Mouse (Mus musculus): ENCODE results near the gene Asb16. TPM values are rescaled to one million over a fixed set of nuclear protein-coding genes. Genes with fewer than 3 reads are reported as not detected.

Gene Asb16
- polyA plus RNA-seq, 1 experiment from 2014 or later = not detected

DNA sequence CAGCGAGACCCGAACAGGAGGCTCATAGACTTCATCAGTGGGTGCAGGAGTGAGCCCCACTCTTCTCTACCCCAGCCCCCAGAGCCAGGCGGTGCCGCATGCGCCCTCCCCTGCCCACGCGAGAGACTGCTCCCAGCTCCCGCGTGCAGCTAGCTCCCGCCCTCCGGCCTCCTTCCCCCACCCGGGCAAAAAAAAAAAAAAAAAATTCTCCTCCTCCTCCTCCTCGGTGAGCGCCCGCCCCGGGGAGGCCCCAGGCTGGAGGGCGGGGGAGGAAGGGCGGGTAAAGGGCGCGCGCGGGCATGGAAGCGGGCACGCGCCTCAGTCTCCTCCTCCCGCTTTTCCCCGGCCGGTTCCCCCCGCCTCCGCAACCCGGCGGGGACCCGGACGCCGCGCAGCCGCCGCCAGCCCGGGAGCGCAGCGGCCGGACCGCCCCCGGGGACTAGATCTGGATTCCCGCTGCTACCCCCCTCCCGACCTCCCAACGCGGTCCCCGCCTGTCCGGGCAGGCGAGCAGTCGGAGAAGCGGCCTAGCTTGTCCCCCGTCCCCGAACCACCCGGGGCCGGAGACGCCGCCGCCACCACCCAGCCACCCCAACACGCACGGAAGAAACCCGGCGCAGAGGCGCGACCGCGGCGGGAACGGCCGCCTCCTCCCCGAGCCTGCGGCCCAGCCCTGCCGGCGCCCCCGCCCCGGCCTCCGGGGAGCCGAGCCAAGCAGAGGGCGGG lies 48.2 kb downstream of the Asb16 start:
- H3K9ac ChIP-seq (ENCODE audit: low read length) = peak overlapping the region; percentile 100
- no peaks in the 10 kb centered on the region for H3K27me3 ChIP-seq (replicated peaks; ENCODE audit: control insufficient read depth, insufficient read depth, low read length)
- peaks cover 38% of the 10 kb centered on the region for H3K36me3 ChIP-seq (ENCODE audit: control insufficient read depth, insufficient read depth, low read length)
- ATAC-seq (peak; percentile 27), DNase-seq (ENCODE audit: low spot score) (peak; percentile 91)
- peaks cover 13% of the 10 kb centered on the region; the same call in 1 of the 2 replicates for H3K4me1 ChIP-seq (ENCODE audit: control insufficient read depth, insufficient read depth, low read length)
- peak overlapping the region; percentile 99 for H3K27ac ChIP-seq (ENCODE audit: low read depth, low read length)
- WGBS = under 1% methylated on average over 55 of the region's 80 CpGs
- H3K4me2 ChIP-seq (ENCODE audit: low read length) = peak overlapping the region; percentile 95
- H3K9me3 ChIP-seq (replicated peaks; ENCODE audit: control insufficient read depth, low read length) = no peaks in the 10 kb centered on the region
- peak overlapping the region; percentile 100 for H3K4me3 ChIP-seq (ENCODE audit: low read depth, low read length)

GRCm38 (mm10) chr11:102317298-102317900 lies 48.9 kb downstream of the Asb16 start:
- Histone ChIP-seq H3K27me3 (replicated peaks; ENCODE audit: control insufficient read depth, insufficient read depth, low read length) (no peaks in the 10 kb centered on the region), H3K9ac (ENCODE audit: low read length) (peak overlapping the region; percentile 100), H3K4me3 (ENCODE audit: low read depth, low read length) (peak overlapping the region; percentile 100), H3K27ac (ENCODE audit: low read depth, low read length) (peak overlapping the region; percentile 99), H3K4me1 (ENCODE audit: control insufficient read depth, insufficient read depth, low read length) (peaks cover 13% of the 10 kb centered on the region; the same call in 1 of the 2 replicates), H3K4me2 (ENCODE audit: low read length) (peak overlapping the region; percentile 95), H3K36me3 (ENCODE audit: control insufficient read depth, insufficient read depth, low read length) (peaks cover 31% of the 10 kb centered on the region), H3K9me3 (replicated peaks; ENCODE audit: control insufficient read depth, low read length) (no peaks in the 10 kb centered on the region)
- peak; percentile 30 for ATAC-seq
- DNase-seq (ENCODE audit: low spot score) = peak; percentile 52
- WGBS = under 1% methylated on average over 52 of the region's 87 CpGs

GRCm38 (mm10) chr11:102317901-102318575 lies 49.5 kb downstream of the Asb16 start:
- peaks cover 25% of the 10 kb centered on the region for H3K36me3 ChIP-seq (ENCODE audit: control insufficient read depth, insufficient read depth, low read length)
- no peaks in the 10 kb centered on the region for H3K27me3 ChIP-seq (replicated peaks; ENCODE audit: control insufficient read depth, insufficient read depth, low read length)
- peak overlapping the region; percentile 95 for H3K4me2 ChIP-seq (ENCODE audit: low read length)
- H3K4me1 ChIP-seq (ENCODE audit: control insufficient read depth, insufficient read depth, low read length) = peaks cover 15% of the 10 kb centered on the region; the same call in 1 of the 2 replicates
- peak overlapping the region; percentile 100 for H3K9ac ChIP-seq (ENCODE audit: low read length)
- H3K9me3 ChIP-seq (replicated peaks; ENCODE audit: control insufficient read depth, low read length) = no peaks in the 10 kb centered on the region
- under 1% methylated on average over 26 of the region's 77 CpGs for WGBS
- ATAC-seq (peak; percentile 56), DNase-seq (ENCODE audit: low spot score) (peak; percentile 81)
- H3K4me3 ChIP-seq (ENCODE audit: low read depth, low read length) = peak overlapping the region; percentile 100
- peak overlapping the region; percentile 99 for H3K27ac ChIP-seq (ENCODE audit: low read depth, low read length)

DNA sequence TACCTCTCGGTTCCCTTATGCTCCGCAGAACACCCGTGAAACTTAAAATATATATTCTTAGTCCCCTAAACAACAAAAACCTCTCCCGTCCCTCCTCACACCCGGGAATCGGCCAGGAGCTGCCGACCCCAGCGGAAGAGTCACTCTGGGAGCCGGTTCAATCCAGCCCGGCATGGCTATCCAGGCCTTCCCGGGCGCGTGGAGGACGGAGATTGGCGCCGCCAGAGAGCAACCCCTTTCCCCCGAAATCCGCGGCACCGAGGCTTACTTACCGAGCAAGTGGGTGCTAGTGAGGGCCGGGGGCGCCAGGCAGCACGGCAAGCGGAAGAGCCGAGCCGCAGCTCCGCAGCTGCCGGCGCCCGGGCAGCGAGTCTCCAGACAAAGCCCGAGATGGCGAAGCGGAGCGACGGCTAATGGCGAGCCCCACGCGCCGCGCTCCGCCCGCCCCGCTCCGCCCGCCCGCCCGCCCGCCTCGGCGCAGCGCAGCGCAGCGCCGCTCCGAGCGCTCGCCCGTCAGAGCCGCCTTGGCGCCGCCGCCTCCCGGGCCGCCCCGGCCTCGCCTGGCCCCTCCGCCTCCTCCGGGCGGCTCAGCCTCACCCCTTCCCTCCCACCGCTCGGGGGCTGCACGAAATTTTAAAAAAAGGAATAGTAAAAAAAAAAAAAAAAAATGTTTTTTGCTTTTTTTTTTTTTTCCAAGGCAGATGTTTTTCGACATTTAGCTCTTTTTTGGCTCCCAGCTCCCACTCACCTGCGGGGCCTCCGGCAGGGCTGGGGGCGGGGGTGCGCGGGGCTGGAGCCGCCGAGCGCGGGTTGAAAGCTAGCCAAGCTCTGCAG lies 50.2 kb downstream of the Asb16 start:
- Histone ChIP-seq H3K4me1 (ENCODE audit: control insufficient read depth, insufficient read depth, low read length) (peaks cover 15% of the 10 kb centered on the region; the same call in 1 of the 2 replicates), H3K9me3 (replicated peaks; ENCODE audit: control insufficient read depth, low read length) (no peaks in the 10 kb centered on the region), H3K27me3 (replicated peaks; ENCODE audit: control insufficient read depth, insufficient read depth, low read length) (no peaks in the 10 kb centered on the region), H3K9ac (ENCODE audit: low read length) (peak overlapping the region; percentile 100), H3K36me3 (ENCODE audit: control insufficient read depth, insufficient read depth, low read length) (peaks cover 18% of the 10 kb centered on the region), H3K4me3 (ENCODE audit: low read depth, low read length) (peak overlapping the region; percentile 100), H3K27ac (ENCODE audit: low read depth, low read length) (peak overlapping the region; percentile 99), H3K4me2 (ENCODE audit: low read length) (peak overlapping the region; percentile 95)
- no peak for ATAC-seq
- WGBS = under 1% methylated on average over 63 of the region's 84 CpGs
- DNase-seq (ENCODE audit: low spot score) = peak; percentile 56

GRCm38 (mm10) chr11:102319410-102319792 lies 50.9 kb downstream of the Asb16 start, which contains the start of gene Ubtf:
Gene Ubtf, minus strand, starts transcription at chr11:102319742.
- no peaks in the 10 kb centered on the region for H3K27me3 ChIP-seq (replicated peaks; ENCODE audit: control insufficient read depth, insufficient read depth, low read length)
- DNase-seq (ENCODE audit: low spot score) (peak; percentile 92), ATAC-seq (peak; percentile 22; the same call in 1 of the 2 replicates)
- H3K36me3 ChIP-seq (ENCODE audit: control insufficient read depth, insufficient read depth, low read length) = peaks cover 11% of the 10 kb centered on the region
- H3K4me1 ChIP-seq (ENCODE audit: control insufficient read depth, insufficient read depth, low read length) = peaks cover 15% of the 10 kb centered on the region; the same call in 1 of the 2 replicates
- no peaks in the 10 kb centered on the region for H3K9me3 ChIP-seq (replicated peaks; ENCODE audit: control insufficient read depth, low read length)
- peak within 1 kb of the TSS; percentile 95 for H3K4me2 ChIP-seq (ENCODE audit: low read length)
- under 1% methylated on average over 25 of the region's 25 CpGs for WGBS
- peak within 1 kb of the TSS; percentile 100 for H3K4me3 ChIP-seq (ENCODE audit: low read depth, low read length)
- peak within 1 kb of the TSS; percentile 100 for H3K9ac ChIP-seq (ENCODE audit: low read length)
- H3K27ac ChIP-seq (ENCODE audit: low read depth, low read length) = peak within 1 kb of the TSS; percentile 99

DNA sequence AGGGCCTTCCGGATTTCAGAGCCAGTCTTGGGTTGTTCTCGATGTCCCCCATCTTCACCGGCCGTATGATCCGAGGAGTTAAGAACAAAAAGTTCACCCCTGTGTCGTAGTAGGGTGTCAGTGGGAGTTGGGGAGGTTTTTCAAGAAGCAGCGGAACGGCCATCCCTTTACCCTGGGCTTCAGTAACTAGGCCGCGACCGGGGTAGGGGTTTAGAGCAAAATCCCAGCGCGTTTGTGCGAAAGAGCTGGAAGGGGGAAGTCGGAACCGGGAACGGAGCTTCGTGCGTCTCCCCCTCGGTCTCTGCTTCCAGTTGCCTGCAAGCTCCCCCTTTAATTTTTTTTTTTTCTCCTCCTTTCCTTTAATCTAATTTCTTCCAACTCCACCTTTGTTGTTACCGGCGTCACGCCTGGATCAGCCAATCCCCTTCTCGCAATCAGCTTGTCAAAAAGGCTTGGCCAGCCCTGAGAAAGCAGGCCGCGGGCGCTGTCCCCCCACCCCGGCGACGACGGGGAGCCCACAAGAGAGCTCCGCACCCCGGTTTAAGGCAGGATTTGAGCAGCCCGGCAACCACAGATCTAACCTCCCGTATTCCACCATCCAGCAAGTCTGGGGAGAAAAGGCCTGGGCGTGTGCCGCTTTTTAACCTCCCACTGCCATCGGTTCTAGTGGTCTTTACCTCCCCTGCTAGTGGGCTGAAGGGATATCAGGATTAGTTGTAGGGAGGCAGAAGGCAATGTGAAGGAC lies 51.6 kb downstream of the Asb16 start:
- peak overlapping the region; percentile 99 for H3K27ac ChIP-seq (ENCODE audit: low read depth, low read length)
- peak overlapping the region; percentile 95 for H3K4me2 ChIP-seq (ENCODE audit: low read length)
- peak; percentile 47; the same call in 1 of the 2 replicates for ATAC-seq
- peak overlapping the region; percentile 100 for H3K4me3 ChIP-seq (ENCODE audit: low read depth, low read length)
- H3K9me3 ChIP-seq (replicated peaks; ENCODE audit: control insufficient read depth, low read length) = no peaks in the 10 kb centered on the region
- peaks cover 15% of the 10 kb centered on the region; the same call in 1 of the 2 replicates for H3K4me1 ChIP-seq (ENCODE audit: control insufficient read depth, insufficient read depth, low read length)
- H3K9ac ChIP-seq (ENCODE audit: low read length) = peak overlapping the region; percentile 100
- DNase-seq (ENCODE audit: low spot score) = peak; percentile 96
- no peaks in the 10 kb centered on the region for H3K27me3 ChIP-seq (replicated peaks; ENCODE audit: control insufficient read depth, insufficient read depth, low read length)
- peaks cover 4% of the 10 kb centered on the region; the same call in 1 of the 2 replicates for H3K36me3 ChIP-seq (ENCODE audit: control insufficient read depth, insufficient read depth, low read length)
- WGBS = under 1% methylated on average over 38 of the region's 38 CpGs

DNA sequence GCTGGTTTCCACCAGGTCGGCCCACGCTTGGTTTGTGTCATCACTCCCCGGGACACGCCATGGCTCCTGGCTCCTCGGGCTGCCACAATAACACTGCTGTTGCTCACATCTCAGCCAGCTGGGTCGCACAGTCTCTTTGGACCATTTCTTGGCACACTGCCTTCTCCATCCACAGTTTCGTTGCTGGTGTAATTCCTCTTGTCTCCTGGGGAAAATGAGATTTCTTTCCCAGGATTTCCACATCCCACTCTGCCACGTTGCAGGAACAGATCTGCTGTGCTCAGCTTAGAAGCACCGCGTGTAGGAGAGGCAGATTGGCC lies 52.1 kb downstream of the Asb16 start:
- H3K9me3 ChIP-seq (replicated peaks; ENCODE audit: control insufficient read depth, low read length) = no peaks in the 10 kb centered on the region
- no peaks in the 10 kb centered on the region; the same call in 1 of the 2 replicates for H3K36me3 ChIP-seq (ENCODE audit: control insufficient read depth, insufficient read depth, low read length)
- H3K4me2 ChIP-seq (ENCODE audit: low read length) = peak overlapping the region; percentile 95
- H3K9ac ChIP-seq (ENCODE audit: low read length) = peak overlapping the region; percentile 100
- ATAC-seq (peak; percentile 30), DNase-seq (ENCODE audit: low spot score) (peak; percentile 90)
- WGBS = 10% methylated on average over 10 of the region's 10 CpGs
- H3K4me1 ChIP-seq (ENCODE audit: control insufficient read depth, insufficient read depth, low read length) = peaks cover 12% of the 10 kb centered on the region; the same call in 1 of the 2 replicates
- peak overlapping the region; percentile 99 for H3K27ac ChIP-seq (ENCODE audit: low read depth, low read length)
- H3K4me3 ChIP-seq (ENCODE audit: low read depth, low read length) = peak overlapping the region; percentile 100
- H3K27me3 ChIP-seq (replicated peaks; ENCODE audit: control insufficient read depth, insufficient read depth, low read length) = no peaks in the 10 kb centered on the region

All from forebrain, embryonic 14.5 days (tissue).